Mouse (Mus musculus): ENCODE results near the gene Fam181a.

Fam181a gene

DNA sequence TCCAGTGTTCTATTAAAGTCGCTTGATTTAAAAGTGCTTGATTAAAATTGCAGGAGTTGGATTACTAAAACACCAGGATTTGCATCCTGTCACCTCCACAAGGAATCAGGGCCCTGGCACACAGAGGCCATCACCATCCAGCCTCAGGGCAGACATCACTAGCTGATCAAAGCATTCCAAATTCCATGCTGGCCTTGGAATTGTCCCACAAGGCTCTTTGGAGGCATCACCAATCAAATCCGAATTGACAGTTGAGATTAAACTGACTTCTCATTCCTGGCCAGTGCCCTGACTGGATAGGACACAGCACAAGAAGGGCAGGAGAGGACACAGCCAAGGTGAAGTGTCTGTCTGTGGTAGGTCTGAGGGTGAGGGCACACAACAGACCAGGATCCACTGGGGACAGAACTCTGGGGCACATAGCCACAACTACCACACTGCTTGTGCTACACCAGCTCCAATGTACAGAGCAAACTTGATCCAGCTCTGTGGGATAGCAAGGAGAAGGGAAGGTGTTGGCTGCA lies at the start of gene Fam181a:
TSS of gene Fam181a (plus strand) at position 232 of the 524 bp plus-strand sequence.
- DNase-seq (ENCODE audit: low spot score) = no peak

GRCm38 (mm10) chr12:103262017-103262865 lies 48.5 kb upstream of the Fam181a start:
- DNase-seq (ENCODE audit: low spot score) = no peak

DNA sequence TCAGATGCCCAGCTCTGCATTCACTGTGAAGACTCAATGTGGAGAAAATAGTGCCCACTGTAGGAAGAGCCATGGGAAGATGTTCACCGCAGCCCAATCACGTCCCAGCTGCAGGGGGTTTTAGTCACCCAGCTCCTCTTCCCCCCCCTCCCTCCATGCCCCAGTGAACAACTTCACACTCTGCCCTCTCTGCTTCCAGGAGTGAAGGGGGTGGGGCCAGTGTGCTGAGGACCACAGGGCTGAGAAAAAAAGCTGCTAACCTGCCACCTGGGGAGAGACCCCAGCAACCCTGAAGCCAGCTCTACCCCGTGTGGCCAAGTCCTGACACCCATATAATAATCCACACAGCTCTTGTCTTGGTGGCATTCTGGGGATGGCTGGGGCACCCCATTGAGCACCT lies 44.2 kb upstream of the Fam181a start:
- DNase-seq (ENCODE audit: low spot score) = no peak

DNA sequence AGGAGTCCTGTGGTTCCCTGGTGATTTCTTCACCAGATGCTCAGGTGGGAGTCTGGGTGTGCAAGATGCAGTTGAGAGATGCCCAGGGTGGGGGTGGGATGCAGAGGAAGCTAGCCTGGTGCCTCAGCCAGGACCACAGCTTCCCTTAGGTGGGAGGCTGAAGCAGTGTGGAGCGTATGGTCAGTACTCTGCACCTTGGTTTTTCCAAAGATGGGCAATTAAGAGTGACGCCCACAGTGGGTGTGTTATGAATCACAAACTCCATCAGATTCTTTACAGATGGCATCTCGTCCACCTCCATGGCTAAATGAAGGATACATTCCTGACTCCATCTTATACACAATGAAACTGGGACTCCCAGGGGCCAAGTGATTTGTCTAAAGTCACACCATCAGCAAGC lies 38.6 kb upstream of the Fam181a start:
- no peak for DNase-seq (ENCODE audit: low spot score)

- DNase-seq (ENCODE audit: low spot score) = no peak
These were observed 37.7 kb upstream of the Fam181a start for GRCm38 (mm10) chr12:103273051-103273450.

DNA sequence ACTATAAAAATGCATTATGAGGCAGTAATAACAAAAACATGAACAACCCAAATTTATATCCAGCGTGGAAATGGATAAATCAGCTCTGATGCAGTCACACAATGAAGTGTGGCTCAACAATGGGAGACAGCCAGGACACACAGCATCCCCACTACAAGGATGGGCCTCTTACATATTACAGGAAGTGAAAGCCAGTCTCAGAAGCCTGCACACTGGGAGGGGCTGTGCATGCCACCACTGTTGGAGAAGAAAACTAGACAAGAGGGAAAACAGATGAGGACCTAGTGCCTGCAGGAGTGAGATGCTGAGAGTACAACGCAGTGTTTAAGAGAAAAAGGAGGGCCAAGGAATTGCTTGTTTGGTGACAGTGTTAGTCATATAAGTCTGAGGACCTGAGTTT lies 37.0 kb upstream of the Fam181a start:
- no peak for DNase-seq (ENCODE audit: low spot score)

DNA sequence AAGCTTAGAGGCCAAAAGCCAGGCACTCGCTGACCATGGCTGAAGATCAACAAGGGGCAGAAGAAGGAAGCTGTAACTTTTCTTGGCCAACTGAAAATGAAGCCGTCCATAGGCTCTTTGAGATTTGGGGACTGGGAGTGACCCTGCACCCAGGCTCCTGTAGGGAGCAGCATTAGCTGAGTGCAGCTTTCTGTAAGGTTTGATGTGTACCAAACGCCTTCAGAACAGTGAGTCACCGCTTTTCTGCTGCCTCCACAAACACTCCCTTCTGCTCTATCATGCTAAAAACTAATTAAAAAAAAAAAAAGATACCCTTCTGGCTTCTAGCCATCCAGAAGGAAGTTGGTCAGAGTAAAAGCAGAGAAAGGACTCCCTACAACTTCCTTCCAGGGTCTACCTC lies 34.4 kb upstream of the Fam181a start:
- no peak for DNase-seq (ENCODE audit: low spot score)

GRCm38 (mm10) chr12:103281491-103281890 lies 29.3 kb upstream of the Fam181a start:
- DNase-seq (ENCODE audit: low spot score) = no peak

- no peak for DNase-seq (ENCODE audit: low spot score)
These were observed 28.9 kb upstream of the Fam181a start for GRCm38 (mm10) chr12:103281912-103282311.

- no peak for DNase-seq (ENCODE audit: low spot score)
These were observed 27.8 kb upstream of the Fam181a start for GRCm38 (mm10) chr12:103282936-103283335.

- DNase-seq (ENCODE audit: low spot score) = no peak
These were observed 27.4 kb upstream of the Fam181a start for GRCm38 (mm10) chr12:103283411-103283810.

DNA sequence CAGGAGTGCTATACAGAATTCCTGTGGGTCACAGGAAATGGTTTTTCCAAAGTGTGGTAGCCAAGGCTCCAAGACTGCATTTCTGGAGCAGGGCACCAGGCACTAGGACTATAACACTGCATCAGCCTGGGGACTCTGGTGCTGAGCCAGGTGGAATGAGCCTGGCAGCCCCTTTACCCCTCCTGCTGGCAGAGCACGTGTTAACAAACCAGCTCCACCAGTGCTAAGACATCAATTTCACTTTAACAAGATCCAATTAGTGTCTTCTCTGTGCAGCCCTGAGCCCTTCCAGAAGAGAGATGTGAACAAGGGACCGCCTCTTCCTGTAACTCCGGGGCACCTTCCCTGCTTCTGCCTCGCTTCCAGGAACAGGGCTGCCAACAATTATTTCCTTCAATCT lies 23.5 kb upstream of the Fam181a start:
- no peak for DNase-seq (ENCODE audit: low spot score)

GRCm38 (mm10) chr12:103292366-103292765 lies 18.4 kb upstream of the Fam181a start:
- no peak for DNase-seq (ENCODE audit: low spot score)

GRCm38 (mm10) chr12:103296292-103296691 lies 14.5 kb upstream of the Fam181a start:
- DNase-seq (ENCODE audit: low spot score) = no peak

DNA sequence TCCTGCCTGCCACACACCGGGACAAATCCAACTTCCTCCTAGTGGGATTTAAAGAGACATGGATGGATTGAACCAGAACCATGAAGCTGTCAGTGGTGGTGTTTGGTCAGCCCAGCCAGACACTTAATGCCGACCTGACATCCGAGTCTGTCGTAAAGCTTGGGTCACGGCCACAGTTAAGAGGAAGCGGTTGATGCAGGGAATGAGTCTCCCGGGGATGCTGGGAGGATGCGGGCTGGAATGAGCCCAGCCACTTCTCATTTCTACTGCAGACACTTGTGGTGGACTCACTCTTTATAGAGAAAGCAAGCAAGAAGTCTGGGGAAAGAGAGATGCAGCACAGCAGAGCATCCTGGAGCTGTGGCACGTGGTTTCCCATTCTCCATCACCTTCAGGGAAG lies 10.3 kb upstream of the Fam181a start:
- DNase-seq (ENCODE audit: low spot score) = no peak

- DNase-seq (ENCODE audit: low spot score) = peak; percentile 82
These were observed 9.1 kb upstream of the Fam181a start for GRCm38 (mm10) chr12:103301645-103302044.

DNA sequence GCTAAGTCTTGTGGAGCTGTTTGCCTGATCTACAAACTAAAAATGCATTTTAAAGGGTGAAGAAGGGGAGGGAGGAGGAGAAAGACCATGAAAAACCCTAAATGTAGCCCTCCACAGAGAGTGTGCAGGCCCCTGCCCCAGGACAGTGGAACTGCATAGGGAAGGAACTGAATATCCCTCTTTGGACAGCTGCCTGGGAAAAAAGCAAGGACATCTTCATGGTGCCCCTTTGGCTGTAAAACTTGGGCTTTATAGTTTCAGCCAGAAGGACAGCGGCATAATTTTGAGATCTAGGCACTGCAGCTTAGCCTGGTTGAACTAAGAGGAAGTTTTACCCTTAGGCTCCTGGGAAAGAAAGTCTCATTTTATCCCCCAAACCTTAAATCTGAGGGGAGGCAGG lies 7.8 kb upstream of the Fam181a start:
- no peak for DNase-seq (ENCODE audit: low spot score)

- peak; percentile 50 for DNase-seq (ENCODE audit: low spot score)
These were observed 4.6 kb upstream of the Fam181a start for GRCm38 (mm10) chr12:103306224-103306623.

GRCm38 (mm10) chr12:103306720-103307119 lies 4.1 kb upstream of the Fam181a start:
- DNase-seq (ENCODE audit: low spot score) = peak; percentile 61

DNA sequence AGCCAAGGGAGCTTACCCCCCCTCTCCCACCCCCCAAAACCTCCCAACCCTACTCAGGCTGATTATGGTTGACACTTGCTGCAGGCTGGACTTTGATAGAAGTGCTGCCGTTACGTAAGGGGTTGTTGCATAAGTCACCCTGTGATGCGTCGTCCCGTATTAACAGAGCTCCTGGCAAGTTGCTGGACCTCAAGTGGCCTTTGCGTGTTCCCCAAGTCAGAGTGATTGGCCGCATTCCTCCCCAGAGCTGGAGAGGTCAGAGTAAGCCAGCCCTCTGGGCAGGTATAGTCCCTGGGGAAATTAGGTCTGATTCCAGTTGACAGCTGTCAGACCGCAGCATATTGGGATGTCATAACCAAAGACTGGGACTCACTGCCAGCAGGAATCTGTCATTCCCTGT lies 1.1 kb downstream of the Fam181a start:
- no peak for DNase-seq (ENCODE audit: low spot score)

- no peak for DNase-seq (ENCODE audit: low spot score)
These were observed 2.5 kb downstream of the Fam181a start for GRCm38 (mm10) chr12:103313274-103313673.

GRCm38 (mm10) chr12:103313871-103314639 lies 3.3 kb downstream of the Fam181a start:
- peak; percentile 78 for DNase-seq (ENCODE audit: low spot score)

Data from embryo, embryonic 10.5 days (tissue).